Mouse (Mus musculus) limb, embryonic 10.5 days (tissue): ENCODE measurements around the gene Ccdc47. TPM values are rescaled to one million over a fixed set of nuclear protein-coding genes. Genes with fewer than 3 reads are reported as not detected.

ENCODE experiments used
- DNase-seq: peaks from one replicate; pipeline ENCODE4 v3.0.0-alpha.2; 2017; ENCODE audit warnings: low spot score
- H3K27ac ChIP-seq: fragments of 300-500 bp; sonication (generic); 2 replicates; pipeline ENCODE4 v1.5.1; 2016; ENCODE audit warnings: mild to moderate bottlenecking
- H3K27me3 ChIP-seq: fragments of 300-500 bp; sonication (generic); 2 replicates; pipeline ENCODE4 v1.6.1; 2016; ENCODE audit warnings: low read depth, mild to moderate bottlenecking; ENCODE audit not compliant: poor library complexity, severe bottlenecking
- H3K36me3 ChIP-seq: fragments of 300-500 bp; sonication (generic); 2 replicates; pipeline ENCODE4 v1.6.1; 2016; ENCODE audit warnings: mild to moderate bottlenecking, moderate library complexity
- H3K4me1 ChIP-seq: fragments of 300-500 bp; sonication (generic); 2 replicates; pipeline ENCODE4 v1.6.1; 2016
- H3K4me3 ChIP-seq: fragments of 300-500 bp; sonication (generic); 2 replicates; pipeline ENCODE4 v1.5.1; 2016; ENCODE audit warnings: mild to moderate bottlenecking, moderate library complexity
- H3K9me3 ChIP-seq: fragments of 300-500 bp; sonication (generic); replicated peaks from 2 replicates; pipeline ENCODE4 v1.6.1; 2016; ENCODE audit warnings: mild to moderate bottlenecking
- WGBS: fragments of 180-500 bp; shearing (Covaris S2); methylation state at CpG from one replicate; pipeline ENCODE4 v1.1.7; 2016; 5-methylcytosine and 5-hydroxymethylcytosine counted together
- polyA plus RNA-seq: library from polyadenylated mRNA; unstranded; fragments of >200 nt; fragmentation: Nextera tagmentation; extraction: Ambion mirVana; gene quantifications from 2 replicates; pipeline ENCODE4 v1.2.1, GENCODE M21; 2016

Ccdc47 gene
- polyA plus RNA-seq, 1 experiment from 2014 or later: 60.1 TPM

DNA sequence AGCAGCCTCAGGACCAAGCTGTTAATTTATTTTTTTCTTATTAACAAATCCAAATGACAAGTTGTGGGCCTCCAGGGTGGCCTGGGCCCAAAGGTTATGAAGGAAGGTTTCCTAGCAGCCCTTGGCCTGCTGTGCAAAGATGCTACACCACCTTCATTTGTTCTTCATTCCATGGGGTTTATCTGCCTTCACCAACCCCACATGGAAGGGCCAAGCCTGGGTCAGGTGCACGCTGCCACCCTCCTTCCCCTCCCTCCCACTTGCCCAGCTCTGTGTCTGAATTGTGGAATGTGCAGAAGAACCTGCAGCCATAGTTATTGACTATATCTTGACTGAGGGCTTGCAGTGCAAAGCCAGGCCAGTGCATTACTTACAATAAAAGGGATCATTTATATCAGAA, 59.9 kb downstream of the Ccdc47 start:
- H3K27ac ChIP-seq: no peak overlapping the region
- peaks cover 81% of the 10 kb centered on the region for H3K36me3 ChIP-seq
- no peak for DNase-seq
- no peaks in the 10 kb centered on the region for H3K27me3 ChIP-seq
- H3K9me3 ChIP-seq: no peaks in the 10 kb centered on the region
- H3K4me1 ChIP-seq: peaks cover 46% of the 10 kb centered on the region
- 92% methylated on average over 1 of the region's 1 CpGs for WGBS
- H3K4me3 ChIP-seq: no peak overlapping the region

DNA sequence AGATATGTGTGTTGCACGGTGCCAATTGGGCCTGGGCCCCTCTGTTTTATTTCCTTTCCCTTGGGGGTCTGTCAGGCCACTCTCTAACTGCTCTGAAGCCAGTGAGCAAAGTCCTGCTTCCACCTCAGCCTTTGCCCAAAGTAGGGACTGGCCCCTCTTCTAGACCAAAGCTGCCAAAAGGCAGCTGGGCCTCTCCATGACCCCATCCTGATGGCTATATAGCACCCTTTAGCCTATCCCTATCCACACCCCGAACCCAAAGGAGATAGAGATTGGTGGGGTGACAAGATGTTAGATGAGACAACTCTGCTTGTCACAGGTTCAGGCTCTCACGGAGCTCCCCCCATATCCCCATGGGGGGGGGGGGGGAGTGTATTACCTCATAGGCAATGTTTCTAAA, 60.4 kb downstream of the Ccdc47 start:
- WGBS: 48% methylated on average over 3 of the region's 3 CpGs
- no peak overlapping the region for H3K27ac ChIP-seq

DNA sequence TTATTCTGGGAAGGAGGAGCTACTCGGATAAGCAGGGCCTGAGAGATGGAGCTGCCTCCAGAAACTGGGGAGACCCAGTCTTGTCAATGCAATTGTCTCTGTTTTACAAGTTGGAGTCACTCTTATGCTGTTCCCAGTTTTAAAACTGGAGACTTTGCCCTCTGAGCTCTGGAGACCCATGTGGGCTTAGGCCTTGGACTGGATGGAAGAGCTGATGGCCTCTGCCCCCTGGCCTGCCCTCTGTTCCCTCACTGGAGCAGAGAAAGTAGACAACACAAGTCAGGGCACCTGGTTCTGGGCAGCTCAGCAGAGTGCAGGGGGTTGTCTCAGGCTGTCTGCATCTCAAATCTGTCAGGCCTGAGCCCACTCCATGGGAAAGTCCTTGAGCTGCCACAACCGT, 61.4 kb downstream of the Ccdc47 start:
- Histone ChIP-seq H3K4me3 (no peak overlapping the region), H3K9me3 (no peaks in the 10 kb centered on the region), H3K27ac (no peak overlapping the region), H3K36me3 (peaks cover 96% of the 10 kb centered on the region), H3K27me3 (no peaks in the 10 kb centered on the region), H3K4me1 (peaks cover 36% of the 10 kb centered on the region)
- DNase-seq: no peak
- 82% methylated on average over 2 of the region's 2 CpGs for WGBS

More for the DNA sequence above, 60.4 kb downstream of the Ccdc47 start:
- no peaks in the 10 kb centered on the region for H3K9me3 ChIP-seq
- H3K4me1 ChIP-seq: peaks cover 41% of the 10 kb centered on the region
- no peak for DNase-seq
- peaks cover 86% of the 10 kb centered on the region for H3K36me3 ChIP-seq
- no peaks in the 10 kb centered on the region for H3K27me3 ChIP-seq
- no peak overlapping the region for H3K4me3 ChIP-seq

DNA sequence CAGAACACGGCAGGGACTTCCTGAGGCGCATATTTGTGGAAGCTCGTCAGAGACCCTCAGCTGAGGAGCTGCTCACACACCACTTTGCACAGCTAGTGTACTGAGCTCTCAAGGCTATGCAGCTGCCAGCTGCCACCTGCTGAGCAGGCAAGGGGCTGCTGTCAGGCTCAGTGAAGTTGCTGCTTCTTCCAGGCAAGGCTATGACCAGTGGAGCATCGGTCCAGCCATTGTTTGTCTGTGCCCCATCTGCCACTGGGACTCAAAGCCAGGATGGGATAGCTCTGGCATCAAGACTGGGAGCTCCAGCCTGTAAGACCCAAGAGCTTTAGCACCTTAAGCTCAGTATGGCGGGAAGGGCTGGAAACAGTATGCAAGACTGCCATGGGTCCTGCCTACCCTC, 62.1 kb downstream of the Ccdc47 start:
- Histone ChIP-seq H3K4me1 (peaks cover 33% of the 10 kb centered on the region), H3K9me3 (no peaks in the 10 kb centered on the region), H3K27me3 (no peaks in the 10 kb centered on the region), H3K4me3 (no peak overlapping the region), H3K27ac (no peak overlapping the region), H3K36me3 (peaks cover 99% of the 10 kb centered on the region)
- 80% methylated on average over 5 of the region's 5 CpGs for WGBS
- no peak for DNase-seq

DNA sequence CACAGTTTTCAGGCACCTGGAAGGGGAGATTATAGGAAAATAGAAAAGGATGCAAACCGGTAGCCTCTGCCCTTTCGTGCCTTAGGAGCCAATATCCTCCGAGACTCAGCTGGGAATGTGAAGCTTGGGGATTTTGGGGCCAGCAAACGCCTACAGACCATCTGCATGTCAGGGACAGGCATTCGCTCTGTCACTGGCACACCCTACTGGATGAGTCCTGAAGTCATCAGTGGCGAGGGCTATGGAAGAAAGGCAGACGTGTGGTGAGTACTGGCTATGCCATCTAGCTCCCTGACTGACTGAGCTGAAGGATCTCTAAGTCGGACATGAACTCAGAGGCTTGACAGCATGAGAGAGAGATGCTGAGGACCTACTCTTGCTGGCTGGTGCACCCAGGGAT, 64.0 kb downstream of the Ccdc47 start:
- Histone ChIP-seq H3K4me3 (no peak overlapping the region), H3K27ac (no peak overlapping the region), H3K27me3 (no peaks in the 10 kb centered on the region), H3K9me3 (no peaks in the 10 kb centered on the region), H3K4me1 (peaks cover 13% of the 10 kb centered on the region), H3K36me3 (peaks cover 100% of the 10 kb centered on the region)
- 81% methylated on average over 8 of the region's 8 CpGs for WGBS
- no peak for DNase-seq

DNA sequence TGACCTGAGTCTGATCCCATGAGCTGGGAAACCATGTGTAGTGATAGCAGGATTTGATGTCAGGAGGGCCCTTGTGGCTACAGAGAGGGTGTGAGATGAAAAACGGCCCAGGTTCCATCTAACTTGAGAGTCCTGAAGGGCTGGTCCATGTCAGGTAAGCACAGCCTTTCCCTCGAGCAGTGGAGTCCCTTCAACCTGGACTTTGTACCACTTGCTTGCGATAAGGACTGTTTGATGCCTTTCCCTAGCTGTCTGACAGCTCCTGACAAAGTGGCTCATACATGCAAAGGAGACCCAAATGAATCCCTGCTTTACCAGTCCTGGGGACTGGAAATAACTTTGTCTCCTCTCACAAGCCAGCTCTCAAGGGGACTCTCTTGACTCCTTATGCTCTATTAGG, 64.9 kb downstream of the Ccdc47 start:
- DNase-seq: no peak
- H3K4me3 ChIP-seq: no peak overlapping the region
- H3K36me3 ChIP-seq: peaks cover 97% of the 10 kb centered on the region
- H3K9me3 ChIP-seq: no peaks in the 10 kb centered on the region
- peaks cover 5% of the 10 kb centered on the region; the same call in 1 of the 2 replicates for H3K4me1 ChIP-seq
- WGBS: 93% methylated on average over 3 of the region's 3 CpGs
- H3K27ac ChIP-seq: no peak overlapping the region
- no peaks in the 10 kb centered on the region for H3K27me3 ChIP-seq

Other genes starting within 250 kb of the Ccdc47 start
- gene Ace, start 248.4 kb downstream of the Ccdc47 start, polyA plus RNA-seq: 0.08 and 0.16 TPM in 2 replicates
- gene Ace3, start 221.7 kb downstream of the Ccdc47 start, polyA plus RNA-seq: not detected in 2 replicates
- 0.24 and 0.36 TPM in 2 replicates for gene Kcnh6, start 208.2 kb downstream of the Ccdc47 start, polyA plus RNA-seq
- 85.5 and 95.1 TPM in 2 replicates for gene Dcaf7, start 179.5 kb downstream of the Ccdc47 start, polyA plus RNA-seq
- 14.3 and 14.6 TPM in 2 replicates for gene Taco1, start 150.3 kb downstream of the Ccdc47 start, polyA plus RNA-seq
- 21.6 and 23.3 TPM in 2 replicates for gene Map3k3, start 131.7 kb downstream of the Ccdc47 start, polyA plus RNA-seq
- gene Gm10840, start 55.5 kb downstream of the Ccdc47 start, polyA plus RNA-seq: 1.0 TPM in 1 of 2 replicates, not detected in the other
- 603 and 638 TPM in 2 replicates for gene Limd2, start 55.5 kb downstream of the Ccdc47 start, polyA plus RNA-seq
- gene Strada, start 14.2 kb downstream of the Ccdc47 start, polyA plus RNA-seq: 37.8 and 45.3 TPM in 2 replicates
- 94.9 and 108 TPM in 2 replicates for gene Ddx42, start 582 bp upstream of the Ccdc47 start, polyA plus RNA-seq
- gene Ftsj3, start 39.7 kb upstream of the Ccdc47 start, polyA plus RNA-seq: 85.6 and 91.1 TPM in 2 replicates
- 415 and 441 TPM in 2 replicates for gene Psmc5, start 39.8 kb upstream of the Ccdc47 start, polyA plus RNA-seq
- 66.4 and 72.6 TPM in 2 replicates for gene Smarcd2, start 56.6 kb upstream of the Ccdc47 start, polyA plus RNA-seq
- gene Tcam1, start 60.3 kb upstream of the Ccdc47 start, polyA plus RNA-seq: 0.18 and 0.36 TPM in 2 replicates
- gene Gh, start 85.5 kb upstream of the Ccdc47 start, polyA plus RNA-seq: not detected in 2 replicates
- gene Cd79b, start 98.4 kb upstream of the Ccdc47 start, polyA plus RNA-seq: 2.4 and 2.6 TPM in 2 replicates
- 0.03 TPM in 1 of 2 replicates, not detected in the other for gene Scn4a, start 136.9 kb upstream of the Ccdc47 start, polyA plus RNA-seq
- gene Prr29, start 149.1 kb upstream of the Ccdc47 start, polyA plus RNA-seq: not detected in 2 replicates
- gene Icam2, start 171.7 kb upstream of the Ccdc47 start, polyA plus RNA-seq: 21.8 and 24.7 TPM in 2 replicates